ENCODE assay signal across 30 mouse cellular contexts in genomic region chr2:115247673-115248072, GRCm38 (mm10).
"Had no signal": no experiment of that assay in that cellular context is flagged by ENCODE, and none has a peak within 500 bp of the region (broad histone marks: within the 10 kb centered on the region; RNA-seq: fewer than 3 reads in every experiment).

No protein-coding gene starts in this region.

- H3K9ac ChIP-seq: limb, embryonic 12.5 days; limb, embryonic 13.5 days; limb, embryonic 15.5 days; liver, embryonic 12.5 days; liver, embryonic 13.5 days; liver, embryonic 14.5 days; liver, embryonic 15.5 days; liver, postnatal 0 days; midbrain, embryonic 12.5 days; midbrain, embryonic 13.5 days; midbrain, embryonic 15.5 days; neural tube, embryonic 12.5 days; neural tube, embryonic 13.5 days had no signal

- ATAC-seq: liver, embryonic 12.5 days; liver, postnatal 0 days; lung, postnatal 0 days; midbrain, embryonic 13.5 days; midbrain, embryonic 15.5 days; midbrain, embryonic 16.5 days had no signal

- H3K27ac ChIP-seq: left cerebral cortex, adult 2 months; limb, embryonic 10.5 days; limb, embryonic 12.5 days; limb, embryonic 13.5 days; limb, embryonic 15.5 days; liver, embryonic 12.5 days; liver, embryonic 13.5 days; liver, embryonic 14.5 days; liver, embryonic 15.5 days; macrophage; midbrain, embryonic 10.5 days; midbrain, embryonic 12.5 days; midbrain, embryonic 13.5 days; midbrain, embryonic 15.5 days; neural tube, embryonic 12.5 days; neural tube, embryonic 13.5 days had no signal

- H3K9me3 ChIP-seq: limb, embryonic 10.5 days; limb, embryonic 12.5 days; limb, embryonic 13.5 days; limb, embryonic 15.5 days; liver, embryonic 12.5 days; liver, embryonic 13.5 days; liver, embryonic 15.5 days; midbrain, embryonic 10.5 days; midbrain, embryonic 12.5 days; midbrain, embryonic 13.5 days; midbrain, embryonic 15.5 days; neural tube, embryonic 12.5 days; neural tube, embryonic 13.5 days had no signal

- H3K27me3 ChIP-seq: limb, embryonic 12.5 days; limb, embryonic 13.5 days; limb, embryonic 15.5 days; liver, embryonic 12.5 days; liver, embryonic 13.5 days; liver, embryonic 15.5 days; megakaryocyte, embryonic 14.5 days; midbrain, embryonic 12.5 days; midbrain, embryonic 13.5 days; midbrain, embryonic 15.5 days; neural tube, embryonic 12.5 days; neural tube, embryonic 13.5 days had no signal

- H3K4me3 ChIP-seq: left cerebral cortex, adult 2 months; limb, embryonic 10.5 days; limb, embryonic 12.5 days; limb, embryonic 13.5 days; limb, embryonic 15.5 days; liver, embryonic 12.5 days; liver, embryonic 13.5 days; liver, embryonic 15.5 days; megakaryocyte, embryonic 14.5 days; midbrain, embryonic 10.5 days; midbrain, embryonic 12.5 days; midbrain, embryonic 13.5 days; midbrain, embryonic 15.5 days; myocyte; neural tube, embryonic 12.5 days; neural tube, embryonic 13.5 days had no signal

- H3K4me2 ChIP-seq: limb, embryonic 12.5 days; limb, embryonic 13.5 days; limb, embryonic 15.5 days; liver, embryonic 11.5 days; liver, embryonic 12.5 days; liver, embryonic 13.5 days; liver, embryonic 15.5 days; midbrain, embryonic 11.5 days; midbrain, embryonic 12.5 days; midbrain, embryonic 13.5 days; midbrain, embryonic 15.5 days; neural tube, embryonic 12.5 days; neural tube, embryonic 13.5 days had no signal

- H3K4me1 ChIP-seq: limb, embryonic 12.5 days; limb, embryonic 13.5 days; limb, embryonic 15.5 days; liver, embryonic 12.5 days; liver, embryonic 13.5 days; liver, embryonic 15.5 days; megakaryocyte, embryonic 14.5 days; midbrain, embryonic 10.5 days; midbrain, embryonic 12.5 days; midbrain, embryonic 13.5 days; midbrain, embryonic 15.5 days; neural tube, embryonic 12.5 days; neural tube, embryonic 13.5 days had no signal

- DNase-seq: left cerebral cortex, postnatal 4 days; liver; liver, embryonic 13.5 days; liver, postnatal 0 days; lung, adult 18-20 months; lung, postnatal 10 days; lung, postnatal 14 days; lung, postnatal 36 days; midbrain, embryonic 14.5 days had no signal

- H3K36me3 ChIP-seq: limb, embryonic 10.5 days; limb, embryonic 12.5 days; limb, embryonic 13.5 days; limb, embryonic 15.5 days; liver, embryonic 12.5 days; liver, embryonic 13.5 days; liver, embryonic 15.5 days; midbrain, embryonic 10.5 days; midbrain, embryonic 12.5 days; midbrain, embryonic 13.5 days; midbrain, embryonic 15.5 days; neural tube, embryonic 12.5 days; neural tube, embryonic 13.5 days had no signal
